Mouse (Mus musculus) limb, embryonic 14.5 days (tissue): ENCODE measurements around the gene Lepr. TPM values are rescaled to one million over a fixed set of nuclear protein-coding genes. Genes with fewer than 3 reads are reported as not detected.
A peak's percentile ranks its signal among the peaks of the same experiment; 100 is the strongest.

Experiments used
- ATAC-seq: fragments of 200-750 bp; cut with Nextera tagmentation; 2 replicates; pipeline ENCODE4 v1.8.0; 2017; ENCODE audit warnings: low read depth, moderate number of reproducible peaks, moderate TSS enrichment; ENCODE audit not compliant: low FRiP score
- DNase-seq: peaks from one replicate; pipeline ENCODE4 v3.0.0-alpha.2; 2015; ENCODE audit warnings: low spot score
- H3K27ac ChIP-seq: fragments of 300-500 bp; sonication (generic); replicated peaks from 2 replicates; pipeline ENCODE4 v1.5.1; 2014; ENCODE audit warnings: low read depth, mild to moderate bottlenecking, low read length, moderate library complexity, mixed read lengths
- H3K27me3 ChIP-seq: fragments of 300-500 bp; sonication (generic); 2 replicates; pipeline ENCODE4 v1.6.1; 2014; ENCODE audit warnings: low read length, mixed read lengths; ENCODE audit not compliant: control insufficient read depth, insufficient read depth
- H3K36me3 ChIP-seq: fragments of 300-500 bp; sonication (generic); 2 replicates; pipeline ENCODE4 v1.6.1; 2014; ENCODE audit warnings: mild to moderate bottlenecking, low read length, moderate library complexity, mixed read lengths; ENCODE audit not compliant: control insufficient read depth, insufficient read depth
- H3K4me1 ChIP-seq: fragments of 300-500 bp; sonication (generic); 2 replicates; pipeline ENCODE4 v1.6.1; 2014; ENCODE audit warnings: antibody characterized with exemption, low read length, mixed read lengths; ENCODE audit not compliant: control insufficient read depth, insufficient read depth
- H3K4me2 ChIP-seq: fragments of 300-500 bp; sonication (generic); replicated peaks from 2 replicates; pipeline ENCODE4 v1.6.1; 2014; ENCODE audit warnings: low read depth, mild to moderate bottlenecking, low read length, moderate library complexity; ENCODE audit not compliant: severe bottlenecking
- H3K4me3 ChIP-seq: fragments of 300-500 bp; sonication (generic); replicated peaks from 2 replicates; pipeline ENCODE4 v1.5.1; 2014; ENCODE audit warnings: low read length
- H3K9ac ChIP-seq: fragments of 300-500 bp; sonication (generic); 2 replicates; pipeline ENCODE4 v1.6.1; 2014; ENCODE audit warnings: mild to moderate bottlenecking, low read depth, low read length, moderate library complexity; ENCODE audit not compliant: severe bottlenecking
- H3K9me3 ChIP-seq: fragments of 300-500 bp; sonication (generic); 2 replicates; pipeline ENCODE4 v1.6.1; 2016; ENCODE audit warnings: low read length; ENCODE audit not compliant: control insufficient read depth
- POLR2A ChIP-seq: fragments of 200-500 bp; IDR thresholded peaks from 2 replicates; pipeline ENCODE4 v1.8.0; 2012; ENCODE audit warnings: inconsistent platforms, mild to moderate bottlenecking, moderate library complexity, borderline replicate concordance; ENCODE audit not compliant: insufficient read depth, insufficient read length; ENCODE audit errors: extremely low read depth
- WGBS: fragments of 180-500 bp; shearing (Covaris S2); extraction: QIAGEN DNeasy Blood & Tissue Kit; methylation state at CpG from one replicate; pipeline ENCODE4 v1.1.7; 2014; 5-methylcytosine and 5-hydroxymethylcytosine counted together
- polyA plus RNA-seq, 2 experiments: library from polyadenylated mRNA; depleted of rRNA in 1 of 2; stranded (reverse) in 1 of 2; unstranded in 1 of 2; fragments of >200 nt; fragmentation: Nextera tagmentation in 1 of 2; extraction: Ambion mirVana in 1 of 2; gene quantifications; 2 replicates each; pipeline versions ENCODE4 v1.2.1 to v1.2.3; 2012 to 2014

Gene Lepr
- polyA plus RNA-seq, 2 experiments, result 12.8 to 13.0 TPM

GRCm38 (mm10) chr4:101705325-101705724, 11.9 kb upstream of the Lepr start:
- DNase-seq (no peak), ATAC-seq (no peak)
- no peak for TF ChIP-seq POLR2A
- Histone ChIP-seq H3K36me3 (no peaks in the 10 kb centered on the region), H3K9ac (no peak overlapping the region), H3K27me3 (no peaks in the 10 kb centered on the region), H3K4me2 (no peak overlapping the region), H3K4me3 (no peak overlapping the region), H3K9me3 (no peaks in the 10 kb centered on the region), H3K4me1 (peaks cover 15% of the 10 kb centered on the region), H3K27ac (no peak overlapping the region)
- WGBS, result 78% methylated on average over 9 of the region's 9 CpGs

DNA sequence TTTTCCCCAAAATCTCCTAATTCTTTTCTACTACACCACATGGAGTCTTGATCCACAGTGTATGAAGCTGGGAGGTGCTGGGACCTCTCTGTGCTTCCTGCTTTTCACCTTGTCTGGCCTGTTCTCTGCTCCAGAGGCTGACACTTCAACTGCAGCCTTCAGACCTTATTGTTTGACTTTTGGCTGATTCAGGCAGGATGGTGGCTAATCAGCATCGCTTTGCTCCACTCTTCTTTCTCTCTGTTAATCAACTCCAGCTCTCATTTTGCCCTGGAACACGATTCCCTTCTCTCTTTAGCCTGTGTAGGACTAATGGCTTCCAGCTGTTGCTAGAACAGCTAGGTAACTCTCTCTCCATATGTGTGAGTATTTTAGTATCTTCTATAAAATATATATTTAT, 10.0 kb upstream of the Lepr start:
- no peaks in the 10 kb centered on the region for H3K9me3 ChIP-seq
- no peak overlapping the region for H3K9ac ChIP-seq
- WGBS, result 19% methylated on average over 2 of the region's 2 CpGs
- DNase-seq, result peak; percentile 72
- ATAC-seq, result peak; percentile 85
- H3K4me3 ChIP-seq, result no peak overlapping the region
- TF ChIP-seq POLR2A, result no peak
- no peaks in the 10 kb centered on the region for H3K36me3 ChIP-seq
- H3K4me1 ChIP-seq, result peaks cover 17% of the 10 kb centered on the region
- no peaks in the 10 kb centered on the region for H3K27me3 ChIP-seq
- peak overlapping the region; percentile 75; the same call in 1 of the 2 replicates for H3K27ac ChIP-seq
- H3K4me2 ChIP-seq, result no peak overlapping the region

DNA sequence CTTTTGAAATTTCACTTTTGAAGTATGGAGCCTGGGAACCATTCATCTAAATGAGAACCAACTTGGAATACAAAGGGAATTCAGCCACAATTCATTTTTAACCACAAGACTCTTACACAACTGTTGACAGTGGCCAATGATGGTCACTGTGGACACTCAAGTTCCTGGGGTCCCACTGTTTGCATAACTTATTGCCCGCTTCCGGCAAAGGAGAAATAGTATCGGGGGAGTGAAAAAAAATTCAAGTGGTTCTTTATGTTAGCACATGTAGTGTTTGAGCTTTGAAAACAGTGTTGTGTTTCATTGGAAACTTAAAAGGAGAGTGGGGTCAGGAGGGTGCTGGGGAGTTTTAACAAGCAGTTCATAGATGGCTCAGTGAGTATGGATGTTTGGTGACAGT, 9.3 kb upstream of the Lepr start:
- H3K36me3 ChIP-seq, result no peaks in the 10 kb centered on the region
- no peak for ATAC-seq
- no peak overlapping the region for H3K4me3 ChIP-seq
- peaks cover 25% of the 10 kb centered on the region for H3K4me1 ChIP-seq
- 42% methylated on average over 3 of the region's 3 CpGs for WGBS
- DNase-seq, result no peak
- no peak overlapping the region for H3K9ac ChIP-seq
- H3K27ac ChIP-seq, result 0 out of 2 replicates have a peak overlapping the region, but pooled peaks have one; percentile 10
- no peak for TF ChIP-seq POLR2A
- no peaks in the 10 kb centered on the region for H3K9me3 ChIP-seq
- no peaks in the 10 kb centered on the region for H3K27me3 ChIP-seq
- H3K4me2 ChIP-seq, result no peak overlapping the region

DNA sequence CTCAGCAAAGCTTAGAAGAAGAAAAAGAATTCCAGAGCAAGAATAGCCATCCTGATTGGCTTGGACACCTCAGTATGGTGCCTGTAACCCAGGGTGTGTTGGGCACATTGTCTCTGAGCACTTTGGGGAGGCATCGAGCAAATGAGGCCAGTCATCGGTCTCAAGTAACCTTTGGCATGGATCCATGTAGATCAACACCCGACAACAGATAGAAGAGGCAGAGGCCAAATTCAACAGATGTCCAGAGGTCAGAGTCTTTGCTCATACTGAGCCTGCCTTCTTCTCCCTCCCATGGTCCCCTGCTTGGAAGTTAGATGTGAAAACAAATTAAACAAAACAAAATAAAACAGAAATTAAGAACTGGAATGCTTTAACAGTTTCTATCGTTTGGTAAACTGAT, 6.8 kb upstream of the Lepr start:
- H3K4me2 ChIP-seq, result no peak overlapping the region
- H3K27me3 ChIP-seq, result no peaks in the 10 kb centered on the region
- WGBS, result 87% methylated on average over 4 of the region's 4 CpGs
- ATAC-seq (no peak), DNase-seq (no peak)
- H3K9me3 ChIP-seq, result no peaks in the 10 kb centered on the region
- no peak overlapping the region for H3K9ac ChIP-seq
- H3K27ac ChIP-seq, result no peak overlapping the region
- TF ChIP-seq POLR2A, result no peak
- peaks cover 25% of the 10 kb centered on the region for H3K4me1 ChIP-seq
- H3K36me3 ChIP-seq, result no peaks in the 10 kb centered on the region
- H3K4me3 ChIP-seq, result no peak overlapping the region

DNA sequence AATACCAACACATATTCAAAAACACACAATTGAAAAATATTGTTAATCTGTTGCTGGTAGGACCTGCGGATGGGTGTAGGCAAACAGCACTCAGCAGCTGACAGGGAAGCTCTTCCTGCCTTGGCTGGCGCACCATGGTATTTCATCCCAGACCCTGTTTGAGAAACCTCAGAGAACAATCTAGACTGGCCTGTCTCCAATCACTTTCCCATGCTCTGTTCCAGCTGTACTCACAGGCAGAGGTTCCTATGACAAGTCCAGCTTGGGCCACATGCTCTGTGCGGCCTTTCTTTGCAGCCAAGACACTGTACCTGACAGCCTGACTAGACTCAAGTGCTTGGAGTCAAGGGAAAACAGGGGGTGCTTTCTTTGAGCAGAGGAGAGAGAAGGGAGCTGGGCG, 6.1 kb upstream of the Lepr start:
- DNase-seq (no peak), ATAC-seq (no peak)
- no peaks in the 10 kb centered on the region for H3K27me3 ChIP-seq
- no peak overlapping the region for H3K9ac ChIP-seq
- 94% methylated on average over 4 of the region's 4 CpGs for WGBS
- H3K36me3 ChIP-seq, result no peaks in the 10 kb centered on the region
- peak overlapping the region; percentile 58; the same call in 1 of the 2 replicates for H3K27ac ChIP-seq
- TF ChIP-seq POLR2A, result no peak
- peaks cover 25% of the 10 kb centered on the region for H3K4me1 ChIP-seq
- H3K4me2 ChIP-seq, result no peak overlapping the region
- H3K9me3 ChIP-seq, result no peaks in the 10 kb centered on the region
- no peak overlapping the region for H3K4me3 ChIP-seq

- no peak overlapping the region for H3K27ac ChIP-seq
These were observed 4.6 kb upstream of the Lepr start for GRCm38 (mm10) chr4:101712563-101712962.

More at GRCm38 (mm10) chr4:101712563-101712962, 4.6 kb upstream of the Lepr start:
- Histone ChIP-seq H3K9me3 (no peaks in the 10 kb centered on the region), H3K36me3 (no peaks in the 10 kb centered on the region), H3K4me3 (no peak overlapping the region), H3K4me1 (peaks cover 19% of the 10 kb centered on the region), H3K27me3 (peaks cover 5% of the 10 kb centered on the region), H3K9ac (no peak overlapping the region), H3K4me2 (no peak overlapping the region)
- TF ChIP-seq POLR2A, result no peak
- DNase-seq (peak; percentile 52), ATAC-seq (peak; percentile 41; the same call in 1 of the 2 replicates)
- 6% methylated on average over 1 of the region's 1 CpGs for WGBS
